Mouse (Mus musculus) limb, embryonic 13.5 days (tissue): ENCODE data around the gene Rbm19. TPM values are rescaled to one million over a fixed set of nuclear protein-coding genes. Genes with fewer than 3 reads are reported as not detected.

Experiments used
- ATAC-seq: fragments of 200-750 bp; cut with Nextera tagmentation; 2 replicates; pipeline ENCODE4 v1.8.0; 2017; ENCODE audit warnings: low read depth, moderate number of reproducible peaks, moderate TSS enrichment; ENCODE audit not compliant: low FRiP score
- H3K27ac ChIP-seq: fragments of 300-500 bp; sonication (generic); 2 replicates; pipeline ENCODE4 v1.5.1; 2015; ENCODE audit warnings: inconsistent platforms, mild to moderate bottlenecking, moderate library complexity
- H3K27me3 ChIP-seq: fragments of 300-500 bp; sonication (generic); 2 replicates; pipeline ENCODE4 v1.6.1; 2015; ENCODE audit warnings: mild to moderate bottlenecking, inconsistent platforms
- H3K36me3 ChIP-seq: fragments of 300-500 bp; sonication (generic); 2 replicates; pipeline ENCODE4 v1.6.1; 2015; ENCODE audit warnings: inconsistent platforms, mild to moderate bottlenecking, moderate library complexity
- H3K4me1 ChIP-seq: fragments of 300-500 bp; sonication (generic); 2 replicates; pipeline ENCODE4 v1.6.1; 2015; ENCODE audit warnings: inconsistent platforms
- H3K4me2 ChIP-seq: fragments of 300-500 bp; sonication (generic); replicated peaks from 2 replicates; pipeline ENCODE4 v1.6.1; 2015; ENCODE audit warnings: inconsistent platforms, mild to moderate bottlenecking, moderate library complexity
- H3K4me3 ChIP-seq: fragments of 300-500 bp; sonication (generic); 2 replicates; pipeline ENCODE4 v1.5.1; 2015; ENCODE audit warnings: moderate library complexity, mild to moderate bottlenecking, inconsistent platforms
- H3K9ac ChIP-seq: fragments of 300-500 bp; sonication (generic); 2 replicates; pipeline ENCODE4 v1.6.1; 2015; ENCODE audit warnings: mild to moderate bottlenecking, inconsistent platforms
- H3K9me3 ChIP-seq: fragments of 300-500 bp; sonication (generic); 2 replicates; pipeline ENCODE4 v1.6.1; 2016; ENCODE audit warnings: inconsistent platforms
- WGBS: fragments of 180-500 bp; shearing (Covaris S2); methylation state at CpG from one replicate; pipeline ENCODE4 v1.1.7; 2015; 5-methylcytosine and 5-hydroxymethylcytosine counted together
- polyA plus RNA-seq: library from polyadenylated mRNA; unstranded; fragments of >200 nt; fragmentation: Nextera tagmentation; extraction: Ambion mirVana; gene quantifications from 2 replicates; pipeline ENCODE4 v1.2.1, GENCODE M21; 2015

Gene Rbm19
- polyA plus RNA-seq, 1 experiment from 2014 or later: 28.2 TPM

DNA sequence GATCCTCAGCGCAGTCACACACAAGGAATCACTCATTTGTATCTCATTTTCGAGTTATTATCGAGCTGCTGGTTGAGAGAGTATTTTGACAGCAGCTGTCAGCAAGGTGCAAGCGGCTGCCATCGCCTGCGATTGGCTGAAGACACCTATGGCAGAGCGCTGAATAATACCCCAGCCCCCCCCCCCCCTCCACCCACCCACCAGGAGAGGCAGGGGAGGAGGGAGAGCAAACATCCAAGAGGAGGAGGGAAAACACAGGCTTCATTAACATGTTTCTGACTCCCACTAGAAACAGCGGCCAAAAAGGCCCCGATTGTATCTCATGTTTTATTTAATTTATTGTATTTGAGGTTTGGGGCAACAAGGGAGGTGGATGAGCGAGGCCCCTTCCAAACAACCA is 39.4 kb downstream of the Rbm19 start:
- Histone ChIP-seq H3K4me3 (no peak overlapping the region), H3K4me2 (no peak overlapping the region), H3K27me3 (no peaks in the 10 kb centered on the region), H3K4me1 (peaks cover 12% of the 10 kb centered on the region; the same call in 1 of the 2 replicates), H3K27ac (no peak overlapping the region), H3K36me3 (peaks cover 13% of the 10 kb centered on the region), H3K9ac (no peak overlapping the region), H3K9me3 (no peaks in the 10 kb centered on the region)
- 75% methylated on average over 10 of the region's 10 CpGs for WGBS
- no peak for ATAC-seq

DNA sequence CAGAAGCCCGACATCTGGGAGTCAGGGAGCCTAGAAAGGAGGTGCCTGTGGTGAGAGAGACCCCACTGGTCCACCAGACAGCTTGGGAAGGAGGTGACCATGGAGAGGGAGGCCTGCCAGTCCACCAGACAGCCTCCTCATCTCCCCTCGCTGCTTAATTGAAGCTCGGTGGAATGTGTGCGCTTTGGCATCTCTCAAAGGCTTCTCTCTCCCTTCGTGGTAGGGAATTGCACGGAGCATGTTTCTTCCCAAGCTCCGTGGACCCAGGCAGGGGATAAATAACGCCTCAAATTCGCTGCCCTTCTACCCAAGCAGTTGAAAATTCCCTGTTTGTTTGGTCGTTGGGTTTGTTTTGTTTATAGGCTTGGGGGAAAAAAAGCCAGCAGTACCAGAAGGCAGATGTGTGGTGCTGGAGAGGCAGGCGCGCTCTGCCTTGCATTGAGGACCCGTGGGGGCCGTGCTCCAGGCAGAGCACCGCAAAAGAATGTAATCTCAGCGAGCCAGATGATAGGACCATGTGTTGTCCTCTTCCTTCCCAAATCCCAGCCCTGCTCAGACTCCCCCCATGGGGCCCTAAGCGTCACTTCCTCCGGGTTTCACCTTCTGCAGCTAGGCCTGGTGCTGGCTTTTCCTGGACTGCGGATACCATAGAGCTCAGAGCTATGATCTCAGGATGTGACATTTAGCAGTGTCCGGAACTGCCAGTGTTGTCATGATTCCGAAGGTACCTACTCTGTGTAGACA is 40.1 kb downstream of the Rbm19 start:
- no peaks in the 10 kb centered on the region for H3K27me3 ChIP-seq
- no peak overlapping the region for H3K27ac ChIP-seq
- ATAC-seq: no peak
- no peaks in the 10 kb centered on the region for H3K9me3 ChIP-seq
- H3K4me1 ChIP-seq: peaks cover 12% of the 10 kb centered on the region; the same call in 1 of the 2 replicates
- no peak overlapping the region for H3K4me3 ChIP-seq
- no peak overlapping the region for H3K9ac ChIP-seq
- 57% methylated on average over 21 of the region's 21 CpGs for WGBS
- H3K4me2 ChIP-seq: no peak overlapping the region
- H3K36me3 ChIP-seq: peaks cover 10% of the 10 kb centered on the region; the same call in 1 of the 2 replicates

GRCm38 (mm10) chr5:120157115-120157514 is 40.9 kb downstream of the Rbm19 start:
- H3K9me3 ChIP-seq: no peaks in the 10 kb centered on the region
- no peak overlapping the region for H3K4me2 ChIP-seq
- no peak overlapping the region for H3K27ac ChIP-seq
- H3K9ac ChIP-seq: no peak overlapping the region
- H3K4me1 ChIP-seq: peaks cover 12% of the 10 kb centered on the region; the same call in 1 of the 2 replicates
- WGBS: 83% methylated on average over 3 of the region's 3 CpGs
- H3K36me3 ChIP-seq: peaks cover 11% of the 10 kb centered on the region; the same call in 1 of the 2 replicates
- ATAC-seq: no peak
- H3K4me3 ChIP-seq: no peak overlapping the region
- H3K27me3 ChIP-seq: no peaks in the 10 kb centered on the region

- Histone ChIP-seq H3K9ac (no peak overlapping the region), H3K4me2 (no peak overlapping the region), H3K27me3 (no peaks in the 10 kb centered on the region), H3K27ac (no peak overlapping the region), H3K9me3 (no peaks in the 10 kb centered on the region), H3K4me1 (peaks cover 12% of the 10 kb centered on the region; the same call in 1 of the 2 replicates), H3K36me3 (peaks cover 11% of the 10 kb centered on the region; the same call in 1 of the 2 replicates), H3K4me3 (no peak overlapping the region)
- no peak for ATAC-seq
- WGBS: 82% methylated on average over 2 of the region's 2 CpGs
These were observed 42.2 kb downstream of the Rbm19 start for GRCm38 (mm10) chr5:120158476-120158875.

- no peak overlapping the region for H3K27ac ChIP-seq
- H3K4me1 ChIP-seq: peaks cover 9% of the 10 kb centered on the region; the same call in 1 of the 2 replicates
- WGBS: 86% methylated on average over 8 of the region's 8 CpGs
- ATAC-seq: no peak
- H3K36me3 ChIP-seq: peaks cover 3% of the 10 kb centered on the region; the same call in 1 of the 2 replicates
- H3K4me2 ChIP-seq: no peak overlapping the region
- H3K27me3 ChIP-seq: no peaks in the 10 kb centered on the region
- no peaks in the 10 kb centered on the region for H3K9me3 ChIP-seq
- no peak overlapping the region for H3K4me3 ChIP-seq
- H3K9ac ChIP-seq: no peak overlapping the region
These were observed 44.8 kb downstream of the Rbm19 start for GRCm38 (mm10) chr5:120160923-120161658.

- Histone ChIP-seq H3K4me2 (no peak overlapping the region), H3K4me1 (no peaks in the 10 kb centered on the region), H3K4me3 (no peak overlapping the region), H3K9me3 (no peaks in the 10 kb centered on the region), H3K27me3 (no peaks in the 10 kb centered on the region), H3K27ac (no peak overlapping the region), H3K9ac (no peak overlapping the region), H3K36me3 (peaks cover 3% of the 10 kb centered on the region; the same call in 1 of the 2 replicates)
- WGBS: 98% methylated on average over 10 of the region's 10 CpGs
- no peak for ATAC-seq
These were observed 46.4 kb downstream of the Rbm19 start for GRCm38 (mm10) chr5:120162689-120163088.

DNA sequence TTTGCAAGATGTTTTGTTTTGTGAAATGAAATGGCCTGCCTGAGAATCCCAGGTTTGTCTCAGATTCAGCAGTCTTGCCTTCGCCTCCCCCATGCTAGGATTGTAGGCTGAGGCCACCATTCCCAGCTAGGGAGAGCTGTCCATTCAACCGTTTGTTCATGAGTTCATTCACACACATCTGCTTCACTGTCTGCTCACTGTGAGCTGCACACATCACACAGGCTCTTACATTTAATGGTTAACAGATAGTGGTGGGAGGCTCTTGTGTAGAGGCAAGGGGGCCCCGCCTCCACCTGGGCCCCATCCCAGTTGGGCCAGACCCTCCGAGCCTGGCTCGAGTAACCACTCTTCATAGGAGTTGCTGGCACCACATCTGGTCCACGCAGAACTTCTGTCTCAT is 47.2 kb downstream of the Rbm19 start:
- Histone ChIP-seq H3K4me2 (no peak overlapping the region), H3K4me1 (no peaks in the 10 kb centered on the region), H3K27ac (no peak overlapping the region), H3K27me3 (no peaks in the 10 kb centered on the region), H3K9me3 (no peaks in the 10 kb centered on the region), H3K36me3 (peaks cover 3% of the 10 kb centered on the region; the same call in 1 of the 2 replicates), H3K9ac (no peak overlapping the region), H3K4me3 (no peak overlapping the region)
- 66% methylated on average over 6 of the region's 6 CpGs for WGBS
- no peak for ATAC-seq

GRCm38 (mm10) chr5:120164450-120164849 is 48.2 kb downstream of the Rbm19 start:
- no peak overlapping the region for H3K9ac ChIP-seq
- no peak overlapping the region for H3K27ac ChIP-seq
- H3K4me2 ChIP-seq: no peak overlapping the region
- no peak overlapping the region for H3K4me3 ChIP-seq
- H3K4me1 ChIP-seq: no peaks in the 10 kb centered on the region
- no peaks in the 10 kb centered on the region for H3K27me3 ChIP-seq
- WGBS: 86% methylated on average over 11 of the region's 11 CpGs
- H3K36me3 ChIP-seq: peaks cover 3% of the 10 kb centered on the region; the same call in 1 of the 2 replicates
- no peaks in the 10 kb centered on the region for H3K9me3 ChIP-seq
- no peak for ATAC-seq

DNA sequence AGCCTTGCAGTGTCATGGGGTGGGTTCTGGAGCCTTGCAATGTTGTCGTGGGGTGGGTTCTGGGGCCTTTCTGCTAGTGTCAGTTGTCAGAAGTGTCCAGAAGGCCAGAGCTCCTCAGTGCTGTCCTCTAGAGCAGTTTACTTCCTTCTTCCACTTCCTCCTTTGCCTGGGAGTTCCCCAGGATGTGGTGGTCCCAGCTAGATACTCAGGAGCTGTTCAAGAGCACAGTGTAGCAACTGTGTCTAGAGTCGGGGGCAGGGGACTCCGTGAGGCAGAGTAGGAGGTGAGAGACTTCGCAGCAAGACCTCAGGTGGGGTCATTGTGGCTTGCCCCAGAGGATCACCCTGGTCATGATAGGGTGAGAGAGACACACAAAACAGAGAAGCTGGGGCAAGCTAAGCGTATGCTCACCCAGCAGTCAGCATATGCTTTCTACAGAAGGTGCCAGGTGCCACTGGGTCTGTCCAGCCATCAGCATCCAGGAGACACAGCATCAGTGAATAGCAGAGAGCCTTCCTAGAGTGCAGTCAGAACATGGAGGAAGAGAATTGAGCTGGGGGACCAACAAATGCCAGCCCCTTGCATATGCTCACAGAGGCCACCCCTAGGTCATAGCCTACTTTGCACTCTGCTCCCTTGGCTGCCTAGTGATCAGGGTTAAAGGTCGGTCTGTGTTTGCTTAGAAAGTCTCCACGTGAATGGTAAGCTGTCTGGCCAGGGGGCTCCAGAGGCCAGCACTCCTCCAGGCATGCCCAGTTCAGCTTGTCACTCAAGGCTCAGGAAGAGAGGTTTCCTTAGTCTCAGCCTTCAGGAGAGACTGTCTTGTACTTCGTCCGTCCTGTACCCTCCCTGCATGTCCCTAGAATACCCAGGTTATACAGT is 49.0 kb downstream of the Rbm19 start:
- WGBS: 72% methylated on average over 9 of the region's 9 CpGs
- no peaks in the 10 kb centered on the region for H3K9me3 ChIP-seq
- no peaks in the 10 kb centered on the region for H3K4me1 ChIP-seq
- H3K4me3 ChIP-seq: no peak overlapping the region
- H3K4me2 ChIP-seq: no peak overlapping the region
- no peak for ATAC-seq
- H3K36me3 ChIP-seq: peaks cover 3% of the 10 kb centered on the region; the same call in 1 of the 2 replicates
- H3K27me3 ChIP-seq: no peaks in the 10 kb centered on the region
- H3K27ac ChIP-seq: no peak overlapping the region
- H3K9ac ChIP-seq: no peak overlapping the region

DNA sequence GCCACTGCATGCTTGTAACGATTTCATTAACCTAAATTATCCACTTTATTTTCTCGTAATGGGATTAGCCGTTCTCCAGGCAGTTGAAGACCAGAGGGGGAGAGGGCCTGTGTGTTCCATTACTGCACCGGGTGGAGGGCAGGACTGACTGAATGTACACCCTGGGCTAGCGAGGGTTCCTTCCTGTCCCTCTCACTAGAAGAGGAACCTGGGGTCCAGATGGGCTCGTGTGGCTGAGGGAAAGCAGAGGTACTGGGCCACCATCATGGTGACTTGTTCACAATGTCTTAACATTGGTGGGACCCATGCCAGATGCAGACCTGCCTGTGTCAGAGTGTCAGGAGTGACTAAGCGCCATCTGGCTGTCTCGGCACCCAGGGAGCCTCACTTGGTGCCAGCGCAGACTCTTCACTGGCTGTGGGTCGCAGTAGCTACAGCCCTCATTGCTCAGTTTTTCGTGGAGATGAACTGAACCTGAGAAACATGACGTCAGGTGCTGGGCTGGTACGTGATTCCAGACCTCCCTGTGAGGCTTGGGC is 51.6 kb downstream of the Rbm19 start:
- peaks cover 14% of the 10 kb centered on the region for H3K4me1 ChIP-seq
- 66% methylated on average over 13 of the region's 13 CpGs for WGBS

GRCm38 (mm10) chr5:120171865-120172728 is 55.8 kb downstream of the Rbm19 start:
- no peak overlapping the region for H3K4me3 ChIP-seq
- H3K27me3 ChIP-seq: no peaks in the 10 kb centered on the region
- H3K27ac ChIP-seq: no peak overlapping the region
- no peak overlapping the region for H3K9ac ChIP-seq
- H3K4me2 ChIP-seq: no peak overlapping the region
- ATAC-seq: no peak
- WGBS: 31% methylated on average over 18 of the region's 18 CpGs
- H3K4me1 ChIP-seq: peaks cover 14% of the 10 kb centered on the region
- H3K9me3 ChIP-seq: no peaks in the 10 kb centered on the region
- H3K36me3 ChIP-seq: peaks cover 15% of the 10 kb centered on the region

More for the DNA sequence above, 51.6 kb downstream of the Rbm19 start:
- ATAC-seq: no peak
- Histone ChIP-seq H3K4me3 (no peak overlapping the region), H3K27ac (no peak overlapping the region), H3K27me3 (no peaks in the 10 kb centered on the region), H3K36me3 (no peaks in the 10 kb centered on the region), H3K9me3 (no peaks in the 10 kb centered on the region), H3K9ac (no peak overlapping the region), H3K4me2 (no peak overlapping the region)
